Mouse (Mus musculus): ENCODE results near the gene Fcrl6. TPM values are rescaled to one million over a fixed set of nuclear protein-coding genes. Genes with fewer than 3 reads are reported as not detected.

Gene Fcrl6
- polyA plus RNA-seq, 1 experiment from 2014 or later: not detected

DNA sequence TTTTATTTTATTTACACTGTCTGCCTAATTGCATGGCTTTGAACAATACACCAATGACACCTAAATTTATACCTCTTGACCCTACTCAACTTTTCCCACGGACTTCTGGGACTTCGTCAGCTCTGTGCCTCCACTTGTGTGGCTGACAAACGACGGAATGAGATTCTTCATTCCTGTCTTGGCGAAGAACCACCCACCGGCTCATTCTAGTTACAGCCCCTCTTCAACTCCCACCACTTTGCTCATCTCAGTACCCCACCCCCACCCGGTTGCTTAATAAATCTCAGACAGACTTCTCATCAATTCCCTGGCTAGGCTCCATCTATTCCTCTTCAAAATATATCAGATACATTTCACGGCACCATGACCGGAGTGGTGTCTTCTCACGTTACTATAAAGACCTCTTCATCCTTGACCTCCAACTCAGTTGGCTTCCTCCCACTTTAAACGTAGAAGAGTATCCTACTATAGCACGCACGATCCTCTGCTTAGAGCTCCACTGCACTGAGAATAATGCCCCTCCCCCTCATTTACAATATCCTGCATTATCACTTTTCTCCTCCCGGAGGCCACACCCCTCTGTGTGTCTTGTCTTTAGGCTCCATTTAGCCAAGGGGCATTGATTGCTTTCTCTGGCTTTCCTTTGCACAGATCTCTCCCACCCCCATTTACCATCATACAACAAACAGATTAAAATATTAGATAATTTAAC is 15.2 kb upstream of the Fcrl6 start:
- H3K4me3 ChIP-seq (replicated peaks; ENCODE audit: low read length): peak overlapping the region; percentile 34
- H3K9me3 ChIP-seq (ENCODE audit: control insufficient read depth, low read length): no peaks in the 10 kb centered on the region

DNA sequence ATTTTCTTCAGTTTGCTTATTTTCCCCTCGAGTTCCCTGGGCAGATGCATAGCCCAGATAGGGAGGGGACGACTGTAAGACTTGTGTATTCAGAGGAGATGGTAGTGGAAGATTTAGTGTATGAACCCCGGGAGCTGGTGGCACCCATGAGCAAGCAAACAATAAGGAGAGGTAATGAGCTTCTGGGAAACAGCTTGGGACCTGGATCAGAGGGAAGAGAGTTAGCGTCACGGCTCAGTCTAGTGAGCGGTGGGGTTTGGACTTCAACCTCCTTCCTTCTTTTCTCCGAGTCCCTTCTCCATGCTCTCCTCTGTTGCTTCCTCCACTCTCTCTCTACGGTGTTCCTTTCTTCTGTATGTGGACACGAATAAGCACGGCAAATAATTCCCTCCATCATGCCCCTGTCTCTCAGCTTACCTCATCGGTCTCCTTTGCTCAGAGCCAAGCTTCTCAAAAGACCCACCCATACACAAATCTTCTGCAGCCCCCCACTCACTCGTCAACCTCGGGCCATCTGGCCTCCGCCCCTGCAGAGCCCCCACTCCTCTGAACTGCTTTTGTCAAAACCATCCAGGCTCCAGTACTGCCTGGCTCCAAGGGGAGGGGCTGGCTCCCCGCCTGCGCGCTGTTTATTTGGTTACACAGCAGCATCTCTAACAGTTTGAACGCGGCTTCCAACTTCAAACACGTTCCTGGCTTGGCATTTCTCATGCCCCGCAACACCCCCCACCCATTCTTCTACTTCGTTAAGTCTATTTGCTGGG is 14.4 kb upstream of the Fcrl6 start:
- WGBS: 8% methylated on average over 22 of the region's 22 CpGs
- Histone ChIP-seq H3K9ac (replicated peaks; ENCODE audit: low read depth, low read length) (peak overlapping the region; percentile 38), H3K36me3 (ENCODE audit: control insufficient read depth, insufficient read depth) (no peaks in the 10 kb centered on the region), H3K4me3 (replicated peaks; ENCODE audit: low read length) (peak overlapping the region; percentile 34), H3K27ac (ENCODE audit: low read length) (no peak overlapping the region), H3K27me3 (replicated peaks; ENCODE audit: control insufficient read depth, insufficient read depth, low read length) (no peaks in the 10 kb centered on the region), H3K9me3 (ENCODE audit: control insufficient read depth, low read length) (no peaks in the 10 kb centered on the region), H3K4me1 (replicated peaks; ENCODE audit: control insufficient read depth, insufficient read depth, low read length) (peaks cover 11% of the 10 kb centered on the region), H3K4me2 (ENCODE audit: low read length) (peak overlapping the region; percentile 53)
- ATAC-seq: peak; percentile 90

More for the DNA sequence above, 15.2 kb upstream of the Fcrl6 start:
- H3K4me2 ChIP-seq (ENCODE audit: low read length): peak overlapping the region; percentile 53
- 39% methylated on average over 14 of the region's 14 CpGs for WGBS
- no peak overlapping the region for H3K9ac ChIP-seq (replicated peaks; ENCODE audit: low read depth, low read length)
- peaks cover 11% of the 10 kb centered on the region for H3K4me1 ChIP-seq (replicated peaks; ENCODE audit: control insufficient read depth, insufficient read depth, low read length)
- H3K27ac ChIP-seq (ENCODE audit: low read length): no peak overlapping the region
- no peaks in the 10 kb centered on the region for H3K36me3 ChIP-seq (ENCODE audit: control insufficient read depth, insufficient read depth)
- H3K27me3 ChIP-seq (replicated peaks; ENCODE audit: control insufficient read depth, insufficient read depth, low read length): no peaks in the 10 kb centered on the region
- peak; percentile 32 for ATAC-seq

GRCm38 (mm10) chr1:172615412-172615811 is 13.1 kb upstream of the Fcrl6 start:
- Histone ChIP-seq H3K9me3 (ENCODE audit: control insufficient read depth, low read length) (no peaks in the 10 kb centered on the region), H3K36me3 (ENCODE audit: control insufficient read depth, insufficient read depth) (no peaks in the 10 kb centered on the region), H3K4me2 (ENCODE audit: low read length) (no peak overlapping the region), H3K27me3 (replicated peaks; ENCODE audit: control insufficient read depth, insufficient read depth, low read length) (no peaks in the 10 kb centered on the region), H3K4me3 (replicated peaks; ENCODE audit: low read length) (no peak overlapping the region), H3K27ac (ENCODE audit: low read length) (no peak overlapping the region), H3K9ac (replicated peaks; ENCODE audit: low read depth, low read length) (no peak overlapping the region), H3K4me1 (replicated peaks; ENCODE audit: control insufficient read depth, insufficient read depth, low read length) (peaks cover 11% of the 10 kb centered on the region)
- 89% methylated on average over 4 of the region's 4 CpGs for WGBS
- no peak for ATAC-seq

DNA sequence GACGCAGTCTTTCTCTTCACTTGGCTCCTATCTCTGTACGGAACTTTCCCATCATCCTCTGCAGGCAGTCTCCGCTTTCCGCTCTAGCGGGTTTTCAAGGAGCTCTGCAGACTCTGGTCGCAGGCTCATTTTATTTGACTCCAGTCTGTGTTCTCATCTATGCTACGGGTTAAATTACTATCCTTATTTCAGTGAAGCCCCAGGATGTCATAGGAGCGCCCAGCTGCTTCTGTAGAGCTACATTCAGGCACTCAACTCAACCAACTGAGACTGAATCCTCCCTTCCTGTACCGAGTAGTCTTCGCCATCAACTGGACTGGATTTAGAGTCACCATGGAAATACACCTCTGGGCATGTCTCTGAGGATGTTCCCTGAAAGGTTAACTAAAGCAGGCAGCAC is 12.3 kb upstream of the Fcrl6 start:
- H3K4me1 ChIP-seq (replicated peaks; ENCODE audit: control insufficient read depth, insufficient read depth, low read length): peaks cover 11% of the 10 kb centered on the region
- H3K36me3 ChIP-seq (ENCODE audit: control insufficient read depth, insufficient read depth): no peaks in the 10 kb centered on the region
- H3K9ac ChIP-seq (replicated peaks; ENCODE audit: low read depth, low read length): no peak overlapping the region
- no peak overlapping the region for H3K4me3 ChIP-seq (replicated peaks; ENCODE audit: low read length)
- WGBS: 81% methylated on average over 10 of the region's 10 CpGs
- ATAC-seq: no peak
- no peaks in the 10 kb centered on the region for H3K9me3 ChIP-seq (ENCODE audit: control insufficient read depth, low read length)
- no peak overlapping the region for H3K4me2 ChIP-seq (ENCODE audit: low read length)
- H3K27me3 ChIP-seq (replicated peaks; ENCODE audit: control insufficient read depth, insufficient read depth, low read length): no peaks in the 10 kb centered on the region
- H3K27ac ChIP-seq (ENCODE audit: low read length): no peak overlapping the region

GRCm38 (mm10) chr1:172612745-172613144 is 10.4 kb upstream of the Fcrl6 start:
- ATAC-seq: no peak
- 78% methylated on average over 1 of the region's 1 CpGs for WGBS
- Histone ChIP-seq H3K9ac (replicated peaks; ENCODE audit: low read depth, low read length) (no peak overlapping the region), H3K36me3 (ENCODE audit: control insufficient read depth, insufficient read depth) (no peaks in the 10 kb centered on the region), H3K27me3 (replicated peaks; ENCODE audit: control insufficient read depth, insufficient read depth, low read length) (no peaks in the 10 kb centered on the region), H3K27ac (ENCODE audit: low read length) (no peak overlapping the region), H3K4me2 (ENCODE audit: low read length) (no peak overlapping the region), H3K4me3 (replicated peaks; ENCODE audit: low read length) (no peak overlapping the region), H3K4me1 (replicated peaks; ENCODE audit: control insufficient read depth, insufficient read depth, low read length) (peaks cover 11% of the 10 kb centered on the region), H3K9me3 (ENCODE audit: control insufficient read depth, low read length) (no peaks in the 10 kb centered on the region)

GRCm38 (mm10) chr1:172611304-172611703 is 9.0 kb upstream of the Fcrl6 start:
- H3K36me3 ChIP-seq (ENCODE audit: control insufficient read depth, insufficient read depth): no peaks in the 10 kb centered on the region
- WGBS: 87% methylated on average over 10 of the region's 10 CpGs
- ATAC-seq: no peak
- H3K4me1 ChIP-seq (replicated peaks; ENCODE audit: control insufficient read depth, insufficient read depth, low read length): no peaks in the 10 kb centered on the region
- no peaks in the 10 kb centered on the region for H3K27me3 ChIP-seq (replicated peaks; ENCODE audit: control insufficient read depth, insufficient read depth, low read length)
- H3K4me2 ChIP-seq (ENCODE audit: low read length): no peak overlapping the region
- H3K27ac ChIP-seq (ENCODE audit: low read length): no peak overlapping the region
- no peak overlapping the region for H3K4me3 ChIP-seq (replicated peaks; ENCODE audit: low read length)
- no peak overlapping the region for H3K9ac ChIP-seq (replicated peaks; ENCODE audit: low read depth, low read length)
- no peaks in the 10 kb centered on the region for H3K9me3 ChIP-seq (ENCODE audit: control insufficient read depth, low read length)

DNA sequence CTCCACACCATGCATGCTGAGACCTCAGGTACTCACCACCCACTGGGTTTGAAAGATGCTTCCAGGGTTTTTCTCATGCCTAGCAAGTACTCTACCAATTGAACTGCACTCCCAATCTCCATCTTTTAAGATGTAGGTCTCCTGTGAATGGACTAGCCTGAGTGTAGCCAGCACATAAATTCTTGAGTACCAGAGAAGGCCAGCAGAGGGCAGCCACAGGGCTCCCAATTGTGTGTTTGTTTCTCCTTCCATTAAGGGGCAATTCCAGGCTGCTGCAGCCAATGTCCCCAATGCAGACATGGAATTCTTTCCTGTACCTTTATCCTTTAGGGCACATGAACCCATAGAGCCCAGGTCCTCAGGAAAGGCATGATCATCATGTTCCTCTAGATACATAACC is 7.9 kb downstream of the Fcrl6 start:
- H3K9me3 ChIP-seq (ENCODE audit: control insufficient read depth, low read length): no peaks in the 10 kb centered on the region
- no peak for ATAC-seq
- H3K36me3 ChIP-seq (ENCODE audit: control insufficient read depth, insufficient read depth): no peaks in the 10 kb centered on the region
- H3K4me1 ChIP-seq (replicated peaks; ENCODE audit: control insufficient read depth, insufficient read depth, low read length): no peaks in the 10 kb centered on the region
- no peak overlapping the region for H3K4me2 ChIP-seq (ENCODE audit: low read length)
- H3K9ac ChIP-seq (replicated peaks; ENCODE audit: low read depth, low read length): no peak overlapping the region
- no peak overlapping the region for H3K27ac ChIP-seq (ENCODE audit: low read length)
- no peak overlapping the region for H3K4me3 ChIP-seq (replicated peaks; ENCODE audit: low read length)
- no peaks in the 10 kb centered on the region for H3K27me3 ChIP-seq (replicated peaks; ENCODE audit: control insufficient read depth, insufficient read depth, low read length)

- Histone ChIP-seq H3K4me3 (replicated peaks; ENCODE audit: low read length) (no peak overlapping the region), H3K36me3 (ENCODE audit: control insufficient read depth, insufficient read depth) (no peaks in the 10 kb centered on the region), H3K27ac (ENCODE audit: low read length) (no peak overlapping the region), H3K4me1 (replicated peaks; ENCODE audit: control insufficient read depth, insufficient read depth, low read length) (no peaks in the 10 kb centered on the region), H3K27me3 (replicated peaks; ENCODE audit: control insufficient read depth, insufficient read depth, low read length) (no peaks in the 10 kb centered on the region), H3K9me3 (ENCODE audit: control insufficient read depth, low read length) (no peaks in the 10 kb centered on the region), H3K4me2 (ENCODE audit: low read length) (no peak overlapping the region), H3K9ac (replicated peaks; ENCODE audit: low read depth, low read length) (no peak overlapping the region)
- 82% methylated on average over 2 of the region's 2 CpGs for WGBS
- ATAC-seq: no peak
Observed at GRCm38 (mm10) chr1:172593956-172594355, 8.4 kb downstream of the Fcrl6 start.

- Histone ChIP-seq H3K27ac (ENCODE audit: low read length) (no peak overlapping the region), H3K9ac (replicated peaks; ENCODE audit: low read depth, low read length) (no peak overlapping the region), H3K36me3 (ENCODE audit: control insufficient read depth, insufficient read depth) (no peaks in the 10 kb centered on the region), H3K4me1 (replicated peaks; ENCODE audit: control insufficient read depth, insufficient read depth, low read length) (no peaks in the 10 kb centered on the region), H3K4me3 (replicated peaks; ENCODE audit: low read length) (no peak overlapping the region), H3K9me3 (ENCODE audit: control insufficient read depth, low read length) (no peaks in the 10 kb centered on the region), H3K27me3 (replicated peaks; ENCODE audit: control insufficient read depth, insufficient read depth, low read length) (no peaks in the 10 kb centered on the region), H3K4me2 (ENCODE audit: low read length) (no peak overlapping the region)
- WGBS: 77% methylated on average over 3 of the region's 3 CpGs
- ATAC-seq: no peak
Observed at GRCm38 (mm10) chr1:172593321-172593720, 9.0 kb downstream of the Fcrl6 start.
